Mouse (Mus musculus): ENCODE measurements around the gene Xab2. TPM values are rescaled to one million over a fixed set of nuclear protein-coding genes. Genes with fewer than 3 reads are reported as not detected.

Xab2 gene
- polyA plus RNA-seq, 1 experiment from 2014 or later: 65.1 TPM

GRCm38 (mm10) chr8:3607822-3608221 is 13.3 kb downstream of the Xab2 start:
- ATAC-seq (ENCODE audit: insufficient number of reproducible peaks, insufficient read depth, low FRiP score, low TSS enrichment): no peak
- Histone ChIP-seq H3K4me2 (replicated peaks) (no peak overlapping the region), H3K4me1 (no peaks in the 10 kb centered on the region), H3K36me3 (peaks cover 68% of the 10 kb centered on the region), H3K9ac (no peak overlapping the region), H3K27me3 (no peaks in the 10 kb centered on the region), H3K4me3 (no peak overlapping the region), H3K27ac (no peak overlapping the region), H3K9me3 (no peaks in the 10 kb centered on the region)
- WGBS: 90% methylated on average over 7 of the region's 7 CpGs

GRCm38 (mm10) chr8:3606593-3606992 is 14.5 kb downstream of the Xab2 start:
- Histone ChIP-seq H3K9ac (no peak overlapping the region), H3K36me3 (peaks cover 66% of the 10 kb centered on the region), H3K4me2 (replicated peaks) (no peak overlapping the region), H3K4me1 (no peaks in the 10 kb centered on the region), H3K27me3 (no peaks in the 10 kb centered on the region), H3K4me3 (no peak overlapping the region), H3K9me3 (no peaks in the 10 kb centered on the region), H3K27ac (no peak overlapping the region)
- no peak for ATAC-seq (ENCODE audit: insufficient number of reproducible peaks, insufficient read depth, low FRiP score, low TSS enrichment)
- 90% methylated on average over 16 of the region's 16 CpGs for WGBS

- Histone ChIP-seq H3K27ac (no peak overlapping the region), H3K4me3 (no peak overlapping the region), H3K9ac (no peak overlapping the region), H3K36me3 (peaks cover 39% of the 10 kb centered on the region), H3K27me3 (no peaks in the 10 kb centered on the region), H3K4me1 (no peaks in the 10 kb centered on the region), H3K4me2 (replicated peaks) (no peak overlapping the region), H3K9me3 (no peaks in the 10 kb centered on the region)
- ATAC-seq (ENCODE audit: insufficient number of reproducible peaks, insufficient read depth, low FRiP score, low TSS enrichment): no peak
- WGBS: 75% methylated on average over 13 of the region's 13 CpGs
Measured at GRCm38 (mm10) chr8:3603439-3603838, 17.7 kb downstream of the Xab2 start.

- Histone ChIP-seq H3K4me2 (replicated peaks) (no peak overlapping the region), H3K9me3 (no peaks in the 10 kb centered on the region), H3K4me1 (no peaks in the 10 kb centered on the region), H3K36me3 (peaks cover 27% of the 10 kb centered on the region; the same call in 1 of the 2 replicates), H3K27me3 (no peaks in the 10 kb centered on the region), H3K4me3 (no peak overlapping the region), H3K27ac (no peak overlapping the region), H3K9ac (no peak overlapping the region)
- no peak for ATAC-seq (ENCODE audit: insufficient number of reproducible peaks, insufficient read depth, low FRiP score, low TSS enrichment)
- WGBS: 95% methylated on average over 6 of the region's 6 CpGs
Measured at GRCm38 (mm10) chr8:3600401-3600800, 20.7 kb downstream of the Xab2 start.

GRCm38 (mm10) chr8:3599219-3599618 is 21.9 kb downstream of the Xab2 start:
- WGBS: 60% methylated on average over 1 of the region's 1 CpGs
- H3K9me3 ChIP-seq: no peaks in the 10 kb centered on the region
- no peak overlapping the region for H3K4me3 ChIP-seq
- no peaks in the 10 kb centered on the region for H3K4me1 ChIP-seq
- peaks cover 27% of the 10 kb centered on the region; the same call in 1 of the 2 replicates for H3K36me3 ChIP-seq
- H3K27ac ChIP-seq: no peak overlapping the region
- no peak overlapping the region for H3K9ac ChIP-seq
- H3K4me2 ChIP-seq (replicated peaks): no peak overlapping the region
- no peak for ATAC-seq (ENCODE audit: insufficient number of reproducible peaks, insufficient read depth, low FRiP score, low TSS enrichment)
- no peaks in the 10 kb centered on the region for H3K27me3 ChIP-seq

- Histone ChIP-seq H3K27me3 (no peaks in the 10 kb centered on the region), H3K4me1 (no peaks in the 10 kb centered on the region), H3K9me3 (no peaks in the 10 kb centered on the region), H3K4me3 (no peak overlapping the region), H3K27ac (no peak overlapping the region), H3K9ac (no peak overlapping the region), H3K36me3 (peaks cover 16% of the 10 kb centered on the region; the same call in 1 of the 2 replicates), H3K4me2 (replicated peaks) (no peak overlapping the region)
- WGBS: 73% methylated on average over 3 of the region's 3 CpGs
- ATAC-seq (ENCODE audit: insufficient number of reproducible peaks, insufficient read depth, low FRiP score, low TSS enrichment): no peak
Measured at GRCm38 (mm10) chr8:3598054-3598453, 23.1 kb downstream of the Xab2 start.

- Histone ChIP-seq H3K4me1 (no peaks in the 10 kb centered on the region), H3K4me3 (no peak overlapping the region), H3K4me2 (replicated peaks) (no peak overlapping the region), H3K27me3 (no peaks in the 10 kb centered on the region), H3K9me3 (no peaks in the 10 kb centered on the region), H3K9ac (no peak overlapping the region), H3K36me3 (no peaks in the 10 kb centered on the region), H3K27ac (no peak overlapping the region)
- whole genome bisulfite sequencing: 91% methylated on average over 2 of the region's 2 CpGs
- ATAC-seq (ENCODE audit: insufficient number of reproducible peaks, insufficient read depth, low FRiP score, low TSS enrichment): no peak
Measured at GRCm38 (mm10) chr8:3594466-3594865, 26.6 kb downstream of the Xab2 start.

GRCm38 (mm10) chr8:3593470-3593869 is 27.6 kb downstream of the Xab2 start:
- 67% methylated on average over 3 of the region's 3 CpGs for WGBS

GRCm38 (mm10) chr8:3588258-3588633 is 32.9 kb downstream of the Xab2 start:
- peak overlapping the region; percentile 72 for H3K4me3 ChIP-seq
- peak overlapping the region; percentile 72 for H3K9ac ChIP-seq
- H3K9me3 ChIP-seq: no peaks in the 10 kb centered on the region
- no peak overlapping the region for H3K27ac ChIP-seq
- no peaks in the 10 kb centered on the region for H3K36me3 ChIP-seq
- ATAC-seq (ENCODE audit: insufficient number of reproducible peaks, insufficient read depth, low FRiP score, low TSS enrichment): peak; percentile 52; the same call in 1 of the 2 replicates
- H3K27me3 ChIP-seq: peaks cover 14% of the 10 kb centered on the region
- peaks cover 4% of the 10 kb centered on the region; the same call in 1 of the 2 replicates for H3K4me1 ChIP-seq
- peak overlapping the region; percentile 97 for H3K4me2 ChIP-seq (replicated peaks)
- WGBS: 4% methylated on average over 11 of the region's 11 CpGs

More at GRCm38 (mm10) chr8:3593470-3593869, 27.6 kb downstream of the Xab2 start:
- H3K9me3 ChIP-seq: no peaks in the 10 kb centered on the region
- H3K9ac ChIP-seq: no peak overlapping the region
- no peaks in the 10 kb centered on the region for H3K27me3 ChIP-seq
- no peaks in the 10 kb centered on the region for H3K4me1 ChIP-seq
- no peaks in the 10 kb centered on the region for H3K36me3 ChIP-seq
- ATAC-seq (ENCODE audit: insufficient number of reproducible peaks, insufficient read depth, low FRiP score, low TSS enrichment): no peak
- no peak overlapping the region for H3K27ac ChIP-seq
- H3K4me3 ChIP-seq: no peak overlapping the region
- H3K4me2 ChIP-seq (replicated peaks): no peak overlapping the region

- H3K4me1 ChIP-seq: peaks cover 4% of the 10 kb centered on the region; the same call in 1 of the 2 replicates
- H3K27ac ChIP-seq: peak overlapping the region; percentile 67; the same call in 1 of the 2 replicates
- H3K9ac ChIP-seq: peak overlapping the region; percentile 72
- peak overlapping the region; percentile 72 for H3K4me3 ChIP-seq
- H3K9me3 ChIP-seq: no peaks in the 10 kb centered on the region
- peaks cover 14% of the 10 kb centered on the region for H3K27me3 ChIP-seq
- peak overlapping the region; percentile 97 for H3K4me2 ChIP-seq (replicated peaks)
- peak; percentile 73 for ATAC-seq (ENCODE audit: insufficient number of reproducible peaks, insufficient read depth, low FRiP score, low TSS enrichment)
- H3K36me3 ChIP-seq: no peaks in the 10 kb centered on the region
- under 1% methylated on average over 77 of the region's 77 CpGs for WGBS
Measured at GRCm38 (mm10) chr8:3587391-3588257, 33.5 kb downstream of the Xab2 start.

- H3K36me3 ChIP-seq: no peaks in the 10 kb centered on the region
- H3K4me2 ChIP-seq (replicated peaks): peak within 1 kb of the TSS; percentile 97
- WGBS: 11% methylated on average over 7 of the region's 7 CpGs
- no peaks in the 10 kb centered on the region for H3K9me3 ChIP-seq
- H3K4me1 ChIP-seq: peaks cover 4% of the 10 kb centered on the region; the same call in 1 of the 2 replicates
- H3K27ac ChIP-seq: peak within 1 kb of the TSS; percentile 67; the same call in 1 of the 2 replicates
- H3K27me3 ChIP-seq: peaks cover 14% of the 10 kb centered on the region
- peak within 1 kb of the TSS; percentile 72 for H3K4me3 ChIP-seq
- peak within 1 kb of the TSS; percentile 72 for H3K9ac ChIP-seq
- ATAC-seq (ENCODE audit: insufficient number of reproducible peaks, insufficient read depth, low FRiP score, low TSS enrichment): 0 out of 2 replicates have a peak, but pooled peaks have one; percentile 1
Measured at GRCm38 (mm10) chr8:3586993-3587390, 34.1 kb downstream of the Xab2 start, which contains the start of gene Camsap3. TSS of gene Camsap3 (plus strand) at chr8:3587293.

GRCm38 (mm10) chr8:3586452-3586851 is 34.7 kb downstream of the Xab2 start:
- H3K36me3 ChIP-seq: no peaks in the 10 kb centered on the region
- H3K27ac ChIP-seq: no peak overlapping the region
- H3K4me1 ChIP-seq: peaks cover 4% of the 10 kb centered on the region; the same call in 1 of the 2 replicates
- ATAC-seq (ENCODE audit: insufficient number of reproducible peaks, insufficient read depth, low FRiP score, low TSS enrichment): no peak
- H3K9ac ChIP-seq: no peak overlapping the region
- no peaks in the 10 kb centered on the region for H3K9me3 ChIP-seq
- H3K4me2 ChIP-seq (replicated peaks): no peak overlapping the region
- no peak overlapping the region for H3K4me3 ChIP-seq
- H3K27me3 ChIP-seq: peaks cover 14% of the 10 kb centered on the region
- 95% methylated on average over 2 of the region's 2 CpGs for whole genome bisulfite sequencing
